Mouse (Mus musculus) effector memory CD4-positive, alpha-beta T cell, adult 7 months (primary cell): Measurements from ENCODE around the gene Olfr1242. TPM values are rescaled to one million over a fixed set of nuclear protein-coding genes. Genes with fewer than 3 reads are reported as not detected.

ENCODE experiments used
- polyA plus RNA-seq: library from polyadenylated mRNA; unstranded; fragments of 100-300 nt; shearing (Covaris generic); gene quantifications from one replicate; pipeline ENCODE4 v1.2.1, GENCODE M21; 2017

The Olfr1242 gene
- not detected for polyA plus RNA-seq

DNA sequence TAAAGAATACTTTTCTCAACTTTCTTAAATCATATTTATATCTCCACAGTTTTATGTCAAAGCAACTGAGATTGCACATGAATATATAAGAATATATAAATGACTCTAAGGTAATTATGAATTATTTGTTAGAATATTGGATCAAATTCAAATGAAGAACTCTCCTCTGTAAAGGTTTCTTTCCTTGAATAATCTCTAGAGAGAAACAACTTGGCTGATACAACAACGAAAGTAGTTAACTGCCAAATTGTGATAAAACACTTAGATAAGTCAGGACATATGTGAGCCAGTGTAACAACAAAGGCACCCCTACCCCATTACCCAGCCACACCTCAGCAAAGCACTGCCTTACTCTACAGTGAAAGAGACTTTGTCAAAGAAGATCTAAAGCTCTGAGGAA is at the start of gene Olfr1242:
Gene Olfr1242, minus strand, starts transcription at position 101 of the 400 bp plus-strand sequence.

DNA sequence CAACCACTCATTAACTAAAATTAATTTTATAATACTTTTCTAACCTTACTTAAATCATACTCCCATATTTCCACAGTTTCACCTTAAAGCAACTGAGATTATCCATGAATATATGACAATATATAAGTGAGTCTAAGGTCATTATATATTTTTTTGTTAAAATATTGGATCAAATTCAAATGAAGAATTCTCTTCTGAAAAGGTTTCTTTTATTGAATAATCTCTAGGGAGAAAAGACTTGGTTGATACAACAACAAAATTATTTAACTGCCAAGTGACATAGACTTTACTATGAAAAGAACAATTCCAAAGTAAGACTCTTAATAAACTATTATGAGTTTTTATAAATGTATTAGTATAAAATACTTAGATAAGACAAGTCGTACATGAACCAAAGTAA is 33.3 kb upstream of the Olfr1242 start, which contains the start of gene Olfr1243:
Gene Olfr1243, minus strand, starts transcription at position 101 of the 400 bp plus-strand sequence.

DNA sequence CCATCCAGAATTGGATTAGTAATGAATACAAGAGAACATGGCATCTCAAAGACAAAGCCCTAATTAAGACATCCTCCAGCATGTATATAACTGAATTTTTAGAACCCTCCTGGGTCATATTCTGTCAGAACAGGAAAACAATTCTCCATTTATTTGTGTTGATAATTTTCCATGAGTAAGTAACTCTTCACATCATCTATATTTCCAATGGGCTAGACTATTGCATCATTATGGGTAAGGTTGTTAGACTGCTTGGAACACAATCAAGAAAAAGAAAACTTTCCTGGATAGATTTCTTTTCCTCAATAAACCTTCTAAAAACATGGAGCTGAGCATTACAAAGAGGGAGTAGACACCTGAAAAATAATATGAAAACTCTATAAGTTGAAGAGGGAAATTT is 11.1 kb downstream of the Olfr1242 start, which contains the start of gene Olfr1241:
Gene Olfr1241, minus strand, starts transcription at position 101 of the 400 bp plus-strand sequence.

DNA sequence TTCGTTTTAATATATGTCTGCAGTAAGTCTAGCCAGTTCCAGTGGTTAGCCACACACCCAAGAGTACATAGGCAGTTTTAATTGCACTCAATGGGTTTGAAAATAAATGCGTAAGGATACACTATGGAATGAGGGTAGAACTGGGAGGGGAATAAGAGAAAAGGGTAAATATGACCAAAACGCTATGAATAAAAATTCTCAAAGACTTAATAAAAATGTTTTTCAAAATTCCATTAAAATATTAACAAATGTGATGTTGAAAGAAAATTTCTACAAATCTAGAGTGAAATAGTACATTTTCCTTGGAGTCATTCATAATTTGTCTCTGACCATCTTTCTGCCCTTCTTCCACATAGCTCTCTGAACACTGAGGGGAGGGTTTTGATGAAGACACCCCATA is 55.2 kb downstream of the Olfr1242 start, which contains the start of gene Olfr1240:
Gene Olfr1240, minus strand, starts transcription at position 101 of the 400 bp plus-strand sequence.

Other genes starting within 250 kb of the Olfr1242 start
- not detected for gene Olfr1228, start 244.3 kb downstream of the Olfr1242 start, polyA plus RNA-seq
- not detected for gene Olfr1229, start 210.3 kb downstream of the Olfr1242 start, polyA plus RNA-seq
- gene Olfr1230, start 201.1 kb downstream of the Olfr1242 start, polyA plus RNA-seq, result not detected
- gene Olfr1231, start 191.3 kb downstream of the Olfr1242 start, polyA plus RNA-seq, result not detected
- not detected for gene Olfr1232, start 168.7 kb downstream of the Olfr1242 start, polyA plus RNA-seq
- 0.11 TPM for gene Olfr1233, start 155.9 kb downstream of the Olfr1242 start, polyA plus RNA-seq
- gene Olfr1234, start 133.5 kb downstream of the Olfr1242 start, polyA plus RNA-seq, result not detected
- gene Olfr1238, start 88.7 kb downstream of the Olfr1242 start, polyA plus RNA-seq, result not detected
- gene Olfr1239, start 77.9 kb downstream of the Olfr1242 start, polyA plus RNA-seq, result not detected
- not detected for gene Olfr1240, start 55.3 kb downstream of the Olfr1242 start, polyA plus RNA-seq
- not detected for gene Olfr1241, start 11.2 kb downstream of the Olfr1242 start, polyA plus RNA-seq
- not detected for gene Olfr1243, start 33.2 kb upstream of the Olfr1242 start, polyA plus RNA-seq
- not detected for gene Olfr1245, start 80.1 kb upstream of the Olfr1242 start, polyA plus RNA-seq
- not detected for gene Olfr1246, start 94.8 kb upstream of the Olfr1242 start, polyA plus RNA-seq
- not detected for gene Olfr1247, start 115.8 kb upstream of the Olfr1242 start, polyA plus RNA-seq
- not detected for gene Olfr1248, start 119.9 kb upstream of the Olfr1242 start, polyA plus RNA-seq
- gene Olfr1249, start 136.6 kb upstream of the Olfr1242 start, polyA plus RNA-seq, result not detected
- gene Olfr1250, start 163.1 kb upstream of the Olfr1242 start, polyA plus RNA-seq, result not detected
- gene Olfr1251, start 173.6 kb upstream of the Olfr1242 start, polyA plus RNA-seq, result not detected
- gene Olfr1252, start 226.7 kb upstream of the Olfr1242 start, polyA plus RNA-seq, result not detected